Mouse (Mus musculus): ENCODE data around the gene Dct. TPM values are rescaled to one million over a fixed set of nuclear protein-coding genes. Genes with fewer than 3 reads are reported as not detected.

Dct gene
- total RNA-seq, 2 experiments from 2014 or later = 0.27 to 0.43 TPM

Other genes with a start within 250 kb of the Dct start
- gene Tgds, start 80.5 kb upstream of the Dct start, total RNA-seq (2021) = 10 to 100 TPM; 10.2 to 10.6 TPM
- 10 to 100 TPM; 27.0 to 28.4 TPM for gene Gpr180, start 84.9 kb upstream of the Dct start, total RNA-seq (2021)
- 10 to 100 TPM; 11.8 to 13.1 TPM for gene Sox21, start 184.8 kb upstream of the Dct start, total RNA-seq (2021)
- not detected for gene Gm9376, start 214.7 kb upstream of the Dct start, total RNA-seq (2021)

Measured in layer of hippocampus, postnatal 10 days (tissue).